8 mouse cellular contexts compared by ENCODE assay signal in the genomic region with DNA sequence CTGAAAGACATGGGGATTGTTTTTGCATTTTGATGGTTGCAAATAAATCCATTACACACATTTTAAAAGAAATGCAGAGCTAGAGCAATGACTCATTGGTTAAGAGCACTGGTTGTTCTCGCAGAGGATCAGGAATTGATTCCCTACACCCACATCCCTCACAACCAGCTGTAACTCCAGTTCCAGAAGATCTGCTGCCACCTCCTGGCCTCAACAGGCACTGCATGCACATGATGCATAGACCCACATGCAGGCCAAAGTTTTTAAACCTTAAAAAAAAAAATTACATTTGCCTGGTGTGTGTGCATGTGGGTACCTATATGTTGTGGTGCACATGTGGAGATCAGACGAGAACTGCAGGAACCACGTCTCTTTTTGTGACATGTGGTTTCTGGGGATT. TPM values are rescaled to one million over a fixed set of nuclear protein-coding genes. Genes with fewer than 3 reads are reported as not detected.
DNase-seq lines count a peak whose midpoint lies in the region; ATAC-seq and TF ChIP-seq lines count a peak whose summit lies in the region.
"Had no signal": no experiment of that assay in that cellular context is flagged by ENCODE, and none has a peak within 500 bp of the region (broad histone marks: within the 10 kb centered on the region; RNA-seq: fewer than 3 reads in every experiment).

No protein-coding gene starts in this region.

- H3K9me3 ChIP-seq in intestine, embryonic 14.5 days (ENCODE audit: control insufficient read depth, low read length): 0 out of 2 replicates have a peak, but pooled peaks cover 2% of the 10 kb centered on the region
- no peaks in the 10 kb centered on the region for H3K9me3 ChIP-seq in intestine, embryonic 15.5 days
- no peaks in the 10 kb centered on the region for H3K9me3 ChIP-seq in G1E (replicated peaks)
- H3K9me3 ChIP-seq in embryonic facial prominence, embryonic 10.5 days: no peaks in the 10 kb centered on the region

- H3K4me1 ChIP-seq in intestine, embryonic 14.5 days (replicated peaks; ENCODE audit: control insufficient read depth, insufficient read depth, low read length): no peaks in the 10 kb centered on the region
- no peaks in the 10 kb centered on the region for H3K4me1 ChIP-seq in intestine, embryonic 15.5 days (replicated peaks)
- H3K4me1 ChIP-seq in G1E (ENCODE audit: insufficient read depth, low read depth, low read length): no peaks in the 10 kb centered on the region
- H3K4me1 ChIP-seq in embryonic facial prominence, embryonic 10.5 days: 0 out of 2 replicates have a peak, but pooled peaks cover 3% of the 10 kb centered on the region

- no peak for ATAC-seq in intestine, embryonic 14.5 days (replicated peaks; ENCODE audit: low FRiP score, low TSS enrichment, low read depth)
- no peak for ATAC-seq in intestine, embryonic 15.5 days
- no peak for ATAC-seq in G1E (ENCODE audit: extremely low read depth, insufficient number of reproducible peaks, low FRiP score, poor library complexity, severe bottlenecking)

- H3K9ac ChIP-seq in intestine, embryonic 14.5 days (ENCODE audit: low read length): no peak overlapping the region
- no peak overlapping the region for H3K9ac ChIP-seq in intestine, embryonic 15.5 days

- no peak overlapping the region for H3K4me3 ChIP-seq in intestine, embryonic 14.5 days (ENCODE audit: low read depth, low read length)
- H3K4me3 ChIP-seq in intestine, embryonic 15.5 days (replicated peaks): no peak overlapping the region
- no peak overlapping the region for H3K4me3 ChIP-seq in G1E (ENCODE audit: low read depth, low read length)
- no peak overlapping the region for H3K4me3 ChIP-seq in embryonic facial prominence, embryonic 10.5 days

- TF ChIP-seq CTCF in G1E (IDR thresholded peaks at IDR 0.05; ENCODE audit: low read depth, low read length): peak; percentile 71; the same call in 1 of the 2 replicates

- DNase-seq in intestine, embryonic 14.5 days (ENCODE audit: low spot score): peak; percentile 59
- peak; percentile 58 to 64 for DNase-seq in B cell, adult 2 months
- no peak for DNase-seq in G1E (ENCODE audit: low spot score)
- peak; percentile 41 for DNase-seq in embryonic facial prominence, embryonic 10.5 days (ENCODE audit: low spot score)
- peak; percentile 55 for DNase-seq in lung, postnatal 36 days
- DNase-seq in thymus, postnatal 10 days (ENCODE audit: low spot score in 2 of 2): peak; percentile 19 to 63

- WGBS in intestine, embryonic 14.5 days: 80% methylated on average over 3 of the region's 3 CpGs
- WGBS in intestine, embryonic 15.5 days: 65% methylated on average over 3 of the region's 3 CpGs
- 64% methylated on average over 3 of the region's 3 CpGs for WGBS in embryonic facial prominence, embryonic 10.5 days

- no peak overlapping the region for H3K4me2 ChIP-seq in intestine, embryonic 14.5 days (ENCODE audit: low read length)
- H3K4me2 ChIP-seq in intestine, embryonic 15.5 days (replicated peaks): no peak overlapping the region

- no peak overlapping the region for H3K27ac ChIP-seq in intestine, embryonic 14.5 days (ENCODE audit: low read depth)
- no peak overlapping the region for H3K27ac ChIP-seq in intestine, embryonic 15.5 days
- no peak overlapping the region for H3K27ac ChIP-seq in embryonic facial prominence, embryonic 10.5 days (replicated peaks)
- H3K27ac ChIP-seq: macrophage had no signal

- H3K27me3 ChIP-seq in intestine, embryonic 14.5 days (replicated peaks; ENCODE audit: control insufficient read depth, insufficient read depth, low read length): no peaks in the 10 kb centered on the region
- no peaks in the 10 kb centered on the region for H3K27me3 ChIP-seq in intestine, embryonic 15.5 days (replicated peaks)
- peaks cover 28% of the 10 kb centered on the region for H3K27me3 ChIP-seq in G1E (ENCODE audit: insufficient read depth, low read length)
- no peaks in the 10 kb centered on the region for H3K27me3 ChIP-seq in embryonic facial prominence, embryonic 10.5 days (replicated peaks; ENCODE audit: low read depth, poor library complexity, severe bottlenecking)

- H3K36me3 ChIP-seq in intestine, embryonic 14.5 days (ENCODE audit: control insufficient read depth, insufficient read depth, low read length): no peaks in the 10 kb centered on the region
- no peaks in the 10 kb centered on the region for H3K36me3 ChIP-seq in intestine, embryonic 15.5 days
- no peaks in the 10 kb centered on the region for H3K36me3 ChIP-seq in G1E (replicated peaks)
- no peaks in the 10 kb centered on the region for H3K36me3 ChIP-seq in embryonic facial prominence, embryonic 10.5 days (replicated peaks)

RNA-seq across cellular contexts. Expression of gene Asgr2, which starts 17.7 kb away (rescaled TPM):
- polyA plus RNA-seq in intestine, embryonic 14.5 days (2014; fragmentation: Nextera tagmentation; extraction: Ambion mirVana): 0.46 TPM in 1 of 2 replicates, not detected in the other
- polyA plus RNA-seq in intestine, embryonic 15.5 days (2015; fragmentation: Nextera tagmentation; extraction: Ambion mirVana): 0.21 and 0.43 TPM in 2 replicates
- not detected in 2 replicates for total RNA-seq in G1E (2014; fragmentation: Nextera tagmentation)
- not detected in 2 replicates for total RNA-seq in G1E (2017)
- polyA plus RNA-seq in G1E (2012): not detected in 2 replicates
- polyA plus RNA-seq in embryonic facial prominence, embryonic 10.5 days (2016; fragmentation: Nextera tagmentation; extraction: Ambion mirVana): not detected in 2 replicates

RNA-seq across cellular contexts. Expression of gene Mgl2, which starts 20.0 kb away (rescaled TPM):
- polyA plus RNA-seq in intestine, embryonic 14.5 days (2014; fragmentation: Nextera tagmentation; extraction: Ambion mirVana): 0.38 and 0.86 TPM in 2 replicates
- 0.72 and 0.80 TPM in 2 replicates for polyA plus RNA-seq in intestine, embryonic 15.5 days (2015; fragmentation: Nextera tagmentation; extraction: Ambion mirVana)
- total RNA-seq in G1E (2014; fragmentation: Nextera tagmentation) (not detected in 2 replicates), G1E (2017) (0.41 TPM in 1 of 2 replicates, not detected in the other)
- polyA plus RNA-seq in G1E (2012): not detected in 2 replicates
- polyA plus RNA-seq in embryonic facial prominence, embryonic 10.5 days (2016; fragmentation: Nextera tagmentation; extraction: Ambion mirVana): 0.14 TPM in 1 of 2 replicates, not detected in the other

RNA-seq across cellular contexts. Expression of gene Clec10a, which starts 45.9 kb away (rescaled TPM):
- polyA plus RNA-seq in intestine, embryonic 14.5 days (2014; fragmentation: Nextera tagmentation; extraction: Ambion mirVana): 0.97 and 1.2 TPM in 2 replicates
- 0.98 and 1.2 TPM in 2 replicates for polyA plus RNA-seq in intestine, embryonic 15.5 days (2015; fragmentation: Nextera tagmentation; extraction: Ambion mirVana)
- total RNA-seq in G1E (2014; fragmentation: Nextera tagmentation) (26.3 and 36.3 TPM in 2 replicates), G1E (2017) (89.8 and 103 TPM in 2 replicates)
- 4.3 and 5.1 TPM in 2 replicates for polyA plus RNA-seq in G1E (2012)
- polyA plus RNA-seq in embryonic facial prominence, embryonic 10.5 days (2016; fragmentation: Nextera tagmentation; extraction: Ambion mirVana): 0.26 TPM in 1 of 2 replicates, not detected in the other

RNA-seq across cellular contexts. Expression of gene Asgr1, which starts 56.3 kb away (rescaled TPM):
- polyA plus RNA-seq in intestine, embryonic 14.5 days (2014; fragmentation: Nextera tagmentation; extraction: Ambion mirVana): 0.26 TPM in 1 of 2 replicates, not detected in the other
- polyA plus RNA-seq in intestine, embryonic 15.5 days (2015; fragmentation: Nextera tagmentation; extraction: Ambion mirVana): 0.19 and 0.56 TPM in 2 replicates
- not detected in 2 replicates for total RNA-seq in G1E (2014; fragmentation: Nextera tagmentation)
- not detected in 2 replicates for total RNA-seq in G1E (2017)
- polyA plus RNA-seq in G1E (2012): not detected in 2 replicates
- 0.55 and 0.70 TPM in 2 replicates for polyA plus RNA-seq in embryonic facial prominence, embryonic 10.5 days (2016; fragmentation: Nextera tagmentation; extraction: Ambion mirVana)
- polyA plus RNA-seq: macrophage had no signal
